Mouse (Mus musculus) layer of hippocampus, adult 2 months (tissue): ENCODE data around the gene Hist1h2af. TPM values are rescaled to one million over a fixed set of nuclear protein-coding genes. Genes with fewer than 3 reads are reported as not detected.

Source experiments
- DNase-seq, 2 experiments: peaks; one replicate each; pipeline ENCODE4 v3.0.0; 2022; ENCODE audit warnings: low spot score in 2 of 2
- H3K27ac ChIP-seq: fragments of 200-600 bp; 2 replicates; pipeline ENCODE4 v1.8.1; 2022
- H3K4me3 ChIP-seq: fragments of 200-600 bp; 2 replicates; pipeline ENCODE4 v1.8.1; 2022; ENCODE audit warnings: mild to moderate bottlenecking
- CTCF ChIP-seq: fragments of 200-600 bp; conservative IDR thresholded peaks from 2 replicates; pipeline ENCODE4 v1.8.1; 2022; ENCODE audit warnings: antibody characterized with exemption, mild to moderate bottlenecking, moderate library complexity
- total RNA-seq, 2 experiments: library from RNA; stranded (reverse); gene quantifications; 2 replicates each; pipeline ENCODE4 v1.2.3; 2021

The Hist1h2af gene
- total RNA-seq, 2 experiments from 2014 or later, result 6.9 to 12.2 TPM

DNA sequence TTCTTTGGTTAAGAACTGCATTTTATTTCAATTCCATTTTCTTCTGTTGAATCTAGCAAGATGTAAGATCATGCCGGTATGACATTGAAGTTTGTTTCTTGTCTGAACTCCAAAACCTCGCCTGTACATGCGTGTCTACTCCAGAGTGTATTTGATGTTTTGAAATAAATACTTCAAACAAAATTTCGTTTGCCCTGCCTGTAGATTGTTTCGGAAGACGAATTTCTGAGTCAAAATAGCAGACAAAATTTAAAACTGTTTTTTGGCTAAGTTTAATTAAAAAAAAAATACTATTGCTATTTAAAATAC lies 15.5 kb upstream of the Hist1h2af start:
- TF ChIP-seq CTCF, result no peak
- no peak overlapping the region for H3K27ac ChIP-seq
- peak overlapping the region; percentile 58 for H3K4me3 ChIP-seq
- no peak for DNase-seq

GRCm38 (mm10) chr13:23518885-23519284 lies 14.8 kb upstream of the Hist1h2af start:
- peak; percentile 80 to 82 for DNase-seq
- peak overlapping the region; percentile 58 for H3K4me3 ChIP-seq
- H3K27ac ChIP-seq, result peak overlapping the region; percentile 28; the same call in 1 of the 2 replicates
- no peak for TF ChIP-seq CTCF

GRCm38 (mm10) chr13:23519416-23519815 lies 14.3 kb upstream of the Hist1h2af start:
- peak; percentile 83 to 86 for DNase-seq
- peak overlapping the region; percentile 28; the same call in 1 of the 2 replicates for H3K27ac ChIP-seq
- TF ChIP-seq CTCF, result no peak
- peak overlapping the region; percentile 58 for H3K4me3 ChIP-seq

DNA sequence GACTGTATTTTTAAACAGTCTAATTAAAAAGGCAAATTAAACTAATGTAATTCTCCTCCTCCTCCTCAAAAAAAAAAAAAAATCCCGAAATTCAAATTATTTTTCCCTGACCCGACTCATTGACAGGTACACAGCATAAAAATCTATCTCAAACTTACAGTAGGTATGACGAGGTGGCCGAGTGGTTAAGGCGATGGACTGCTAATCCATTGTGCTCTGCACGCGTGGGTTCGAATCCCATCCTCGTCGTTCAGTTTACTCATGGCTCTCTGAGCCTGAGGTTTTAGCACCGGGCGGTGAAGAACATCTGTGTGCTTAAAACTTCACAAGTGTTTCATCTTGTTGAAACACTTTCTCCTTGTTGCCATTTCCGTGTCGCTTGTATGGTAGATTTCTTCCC lies 12.0 kb upstream of the Hist1h2af start:
- TF ChIP-seq CTCF, result no peak
- no peak overlapping the region for H3K27ac ChIP-seq
- peak; percentile 72 for DNase-seq
- H3K4me3 ChIP-seq, result peak overlapping the region; percentile 15; the same call in 1 of the 2 replicates

GRCm38 (mm10) chr13:23523976-23524375 lies 9.7 kb upstream of the Hist1h2af start:
- TF ChIP-seq CTCF, result no peak
- H3K27ac ChIP-seq, result no peak overlapping the region
- DNase-seq, result no peak
- H3K4me3 ChIP-seq, result no peak overlapping the region

GRCm38 (mm10) chr13:23524654-23525053 lies 9.1 kb upstream of the Hist1h2af start:
- Histone ChIP-seq H3K27ac (no peak overlapping the region), H3K4me3 (no peak overlapping the region)
- DNase-seq, result peak; percentile 73 to 87
- peak; percentile 99 for TF ChIP-seq CTCF

GRCm38 (mm10) chr13:23525901-23526300 lies 7.8 kb upstream of the Hist1h2af start:
- no peak for TF ChIP-seq CTCF
- Histone ChIP-seq H3K4me3 (peak overlapping the region; percentile 67), H3K27ac (no peak overlapping the region)
- no peak for DNase-seq

DNA sequence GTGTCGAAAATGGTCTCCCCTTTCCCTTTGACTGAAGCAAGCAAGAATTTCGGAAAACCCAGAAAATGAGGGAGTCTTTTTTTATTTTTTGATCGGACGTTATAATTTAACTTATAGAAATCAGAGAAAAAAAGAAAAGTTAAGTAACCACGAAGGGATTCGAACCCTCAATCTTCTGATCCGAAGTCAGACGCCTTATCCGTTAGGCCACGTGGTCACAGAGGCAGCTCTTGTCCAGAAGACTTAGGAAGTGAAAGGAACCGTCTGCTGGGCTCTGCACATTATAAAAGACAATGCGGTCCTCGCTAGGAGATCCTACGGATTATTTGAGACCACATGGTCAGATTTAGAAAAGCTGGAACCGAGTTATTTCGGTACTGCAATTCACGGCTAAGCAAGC lies 7.4 kb upstream of the Hist1h2af start:
- DNase-seq, result peak; percentile 91 to 97
- no peak for TF ChIP-seq CTCF

DNA sequence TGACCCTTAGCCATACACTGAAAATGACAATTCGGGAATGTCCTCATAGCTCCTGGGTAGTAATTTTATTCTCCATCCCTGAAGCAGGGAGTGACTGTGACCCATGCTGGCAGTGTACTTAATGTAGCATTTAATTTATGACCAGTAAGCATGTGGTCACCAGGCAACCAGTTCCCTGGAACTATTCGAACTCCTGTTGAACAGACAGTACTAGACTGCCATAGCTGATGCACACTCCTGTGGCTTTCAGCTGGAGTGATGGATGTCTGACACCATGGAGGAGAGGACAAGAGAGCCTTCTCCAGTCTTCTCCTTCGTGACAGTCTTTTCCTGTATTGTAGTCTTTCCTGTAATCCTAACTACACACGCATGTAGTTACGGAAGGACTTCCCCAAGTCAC lies 4.7 kb upstream of the Hist1h2af start:
- TF ChIP-seq CTCF, result no peak
- Histone ChIP-seq H3K4me3 (no peak overlapping the region), H3K27ac (no peak overlapping the region)
- no peak for DNase-seq

More for the DNA sequence above, 7.4 kb upstream of the Hist1h2af start:
- H3K4me3 ChIP-seq, result peak overlapping the region; percentile 67
- peak overlapping the region; percentile 64 for H3K27ac ChIP-seq

GRCm38 (mm10) chr13:23529480-23530165 lies 4.1 kb upstream of the Hist1h2af start:
- DNase-seq, result no peak
- Histone ChIP-seq H3K4me3 (peak overlapping the region; percentile 68), H3K27ac (no peak overlapping the region)
- no peak for TF ChIP-seq CTCF

DNA sequence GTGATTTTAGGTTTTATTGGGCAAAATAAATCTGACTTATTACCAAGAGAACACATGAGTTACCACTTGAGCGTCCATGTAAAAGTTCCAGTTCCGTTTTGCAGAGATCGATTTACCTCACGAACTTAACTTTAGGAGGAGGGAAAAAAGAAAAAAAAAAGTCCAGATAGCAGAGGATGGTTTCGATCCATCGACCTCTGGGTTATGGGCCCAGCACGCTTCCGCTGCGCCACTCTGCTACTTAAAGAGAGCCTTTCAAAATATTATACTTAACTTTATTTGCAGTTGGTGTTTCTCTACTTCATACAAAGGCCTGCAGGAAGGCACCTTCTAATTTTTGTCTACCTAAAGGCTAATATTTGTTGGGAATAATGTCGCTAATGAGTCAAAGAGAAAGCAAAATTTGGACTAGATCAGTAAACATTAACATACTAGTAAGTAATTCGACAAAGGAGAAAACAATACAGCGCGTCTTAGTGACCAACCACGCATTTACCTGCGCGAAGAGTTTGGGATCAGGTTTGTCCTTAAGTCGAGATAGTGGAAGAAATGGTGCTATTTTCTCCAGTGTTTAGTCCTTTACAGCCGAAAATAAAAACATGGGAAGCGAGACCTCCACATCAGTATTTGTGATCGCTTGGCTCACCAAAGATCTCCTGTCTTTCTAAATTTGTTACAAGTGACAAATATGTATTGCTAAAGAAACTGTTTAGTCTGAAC lies 3.4 kb upstream of the Hist1h2af start:
- peak; percentile 67 to 70 for DNase-seq
- TF ChIP-seq CTCF, result no peak
- Histone ChIP-seq H3K4me3 (peak overlapping the region; percentile 68), H3K27ac (peak overlapping the region; percentile 97)

- TF ChIP-seq CTCF, result no peak
- Histone ChIP-seq H3K4me3 (peak within 1 kb of the TSS; percentile 68), H3K27ac (peak within 1 kb of the TSS; percentile 97)
- DNase-seq, result peak; percentile 97
Observed at GRCm38 (mm10) chr13:23530901-23531875, 2.5 kb upstream of the Hist1h2af start, which contains the start of gene Hist1h4h. Hist1h4h (plus strand) TSS chr13:23531050.
